Mouse (Mus musculus): ENCODE data around the gene Vmn1r49. TPM values are rescaled to one million over a fixed set of nuclear protein-coding genes. Genes with fewer than 3 reads are reported as not detected.

The Vmn1r49 gene
- not detected in 2 replicates for polyA plus RNA-seq (2012; rRNA removed; ENCODE audit: low replicate concordance)

GRCm38 (mm10) chr6:90078406-90078805, at the start of gene Vmn1r49:
TSS of gene Vmn1r49 (minus strand) at chr6:90078506.

GRCm38 (mm10) chr6:90122296-90122695, 44.0 kb upstream of the Vmn1r49 start, which contains the start of gene Vmn1r51:
TSS of gene Vmn1r51 (plus strand) at chr6:90122596.

GRCm38 (mm10) chr6:90101130-90101529, 22.8 kb upstream of the Vmn1r49 start, which contains the start of gene Vmn1r50:
TSS of gene Vmn1r50 (plus strand) at chr6:90101430.

GRCm38 (mm10) chr6:90036741-90037140, 41.6 kb downstream of the Vmn1r49 start, which contains the start of gene Vmn1r48:
TSS of gene Vmn1r48 (minus strand) at chr6:90036841.

Other genes with a start within 250 kb of the Vmn1r49 start
- not detected in 2 replicates for gene Vmn1r42, start 202.1 kb downstream of the Vmn1r49 start, polyA plus RNA-seq (2012; rRNA removed; ENCODE audit: low replicate concordance)
- not detected in 2 replicates for gene Vmn1r43, start 202.1 kb downstream of the Vmn1r49 start, polyA plus RNA-seq (2012; rRNA removed; ENCODE audit: low replicate concordance)
- not detected in 2 replicates for gene Vmn1r44, start 194.8 kb downstream of the Vmn1r49 start, polyA plus RNA-seq (2012; rRNA removed; ENCODE audit: low replicate concordance)
- not detected in 2 replicates for gene Vmn1r45, start 137.9 kb downstream of the Vmn1r49 start, polyA plus RNA-seq (2012; rRNA removed; ENCODE audit: low replicate concordance)
- not detected in 2 replicates for gene Vmn1r46, start 109.2 kb downstream of the Vmn1r49 start, polyA plus RNA-seq (2012; rRNA removed; ENCODE audit: low replicate concordance)
- gene Vmn1r47, start 62.4 kb downstream of the Vmn1r49 start, polyA plus RNA-seq (2012; rRNA removed; ENCODE audit: low replicate concordance) = not detected in 2 replicates
- not detected in 2 replicates for gene Vmn1r48, start 41.7 kb downstream of the Vmn1r49 start, polyA plus RNA-seq (2012; rRNA removed; ENCODE audit: low replicate concordance)
- not detected in 2 replicates for gene Vmn1r50, start 22.9 kb upstream of the Vmn1r49 start, polyA plus RNA-seq (2012; rRNA removed; ENCODE audit: low replicate concordance)
- gene Vmn1r51, start 44.1 kb upstream of the Vmn1r49 start, polyA plus RNA-seq (2012; rRNA removed; ENCODE audit: low replicate concordance) = not detected in 2 replicates
- not detected in 2 replicates for gene Vmn1r52, start 96.3 kb upstream of the Vmn1r49 start, polyA plus RNA-seq (2012; rRNA removed; ENCODE audit: low replicate concordance)
- gene V1ra8, start 124.3 kb upstream of the Vmn1r49 start, polyA plus RNA-seq (2012; rRNA removed; ENCODE audit: low replicate concordance) = not detected in 2 replicates
- 0.30 TPM in 1 of 2 replicates, not detected in the other for gene Vmn1r53, start 145.9 kb upstream of the Vmn1r49 start, polyA plus RNA-seq (2012; rRNA removed; ENCODE audit: low replicate concordance)
- gene Vmn1r54, start 167.8 kb upstream of the Vmn1r49 start, polyA plus RNA-seq (2012; rRNA removed; ENCODE audit: low replicate concordance) = not detected in 2 replicates
- not detected in 2 replicates for gene BC048671, start 222.7 kb upstream of the Vmn1r49 start, polyA plus RNA-seq (2012; rRNA removed; ENCODE audit: low replicate concordance)
- gene Chst13, start 246.7 kb upstream of the Vmn1r49 start, polyA plus RNA-seq (2012; rRNA removed; ENCODE audit: low replicate concordance) = 0.43 and 0.46 TPM in 2 replicates

Measured in duodenum, adult 2 months (tissue).